Mouse (Mus musculus): Measurements from ENCODE around the gene Il12a. TPM values are rescaled to one million over a fixed set of nuclear protein-coding genes. Genes with fewer than 3 reads are reported as not detected.
"Not testable (repeated sequence)": the region's sequence is repeated elsewhere in the genome, so short reads cannot be mapped to it uniquely, and the experiment has no call there.

Gene Il12a
- polyA plus RNA-seq, 1 experiment from 2014 or later = not detected

GRCm38 (mm10) chr3:68709198-68709797, 18.9 kb downstream of the Il12a start:
- Histone ChIP-seq H3K9me3 (replicated peaks; ENCODE audit: control insufficient read depth, low read length) (no peaks in the 10 kb centered on the region), H3K9ac (ENCODE audit: low read length) (no peak overlapping the region), H3K27ac (ENCODE audit: low read length) (no peak overlapping the region), H3K4me2 (ENCODE audit: low read depth, low read length) (no peak overlapping the region), H3K27me3 (ENCODE audit: control insufficient read depth, insufficient read depth, low read length) (no peaks in the 10 kb centered on the region), H3K4me3 (ENCODE audit: low read length) (no peak overlapping the region), H3K36me3 (ENCODE audit: control insufficient read depth, insufficient read depth) (no peaks in the 10 kb centered on the region), H3K4me1 (ENCODE audit: control insufficient read depth, insufficient read depth, low read length) (no peaks in the 10 kb centered on the region; the same call in 1 of the 2 replicates)
- WGBS = 47% methylated on average over 9 of the region's 9 CpGs
- 0 out of 2 replicates have a peak, but pooled peaks have one; percentile 47 for ATAC-seq (replicated peaks; ENCODE audit: extremely low read depth, insufficient read depth, low FRiP score)

GRCm38 (mm10) chr3:68710436-68710835, 20.0 kb downstream of the Il12a start:
- H3K9me3 ChIP-seq (replicated peaks; ENCODE audit: control insufficient read depth, low read length) = no peaks in the 10 kb centered on the region
- no peak for ATAC-seq (replicated peaks; ENCODE audit: extremely low read depth, insufficient read depth, low FRiP score)
- H3K4me2 ChIP-seq (ENCODE audit: low read depth, low read length) = no peak overlapping the region
- H3K27me3 ChIP-seq (ENCODE audit: control insufficient read depth, insufficient read depth, low read length) = no peaks in the 10 kb centered on the region
- H3K27ac ChIP-seq (ENCODE audit: low read length) = no peak overlapping the region
- no peak overlapping the region for H3K4me3 ChIP-seq (ENCODE audit: low read length)
- WGBS = 74% methylated on average over 1 of the region's 1 CpGs
- H3K9ac ChIP-seq (ENCODE audit: low read length) = no peak overlapping the region
- H3K36me3 ChIP-seq (ENCODE audit: control insufficient read depth, insufficient read depth) = no peaks in the 10 kb centered on the region
- no peaks in the 10 kb centered on the region for H3K4me1 ChIP-seq (ENCODE audit: control insufficient read depth, insufficient read depth, low read length)

- WGBS = 80% methylated on average over 5 of the region's 5 CpGs
These were observed 21.1 kb downstream of the Il12a start for GRCm38 (mm10) chr3:68711510-68711909.

GRCm38 (mm10) chr3:68713550-68713949, 23.1 kb downstream of the Il12a start:
- WGBS = 8% methylated on average over 7 of the region's 7 CpGs
- Histone ChIP-seq H3K27ac (ENCODE audit: low read length) (no peak overlapping the region), H3K36me3 (ENCODE audit: control insufficient read depth, insufficient read depth) (no peaks in the 10 kb centered on the region), H3K9me3 (replicated peaks; ENCODE audit: control insufficient read depth, low read length) (no peaks in the 10 kb centered on the region), H3K9ac (ENCODE audit: low read length) (0 out of 2 replicates have a peak overlapping the region, but pooled peaks have one; percentile 6), H3K4me2 (ENCODE audit: low read depth, low read length) (peak overlapping the region; percentile 53), H3K4me1 (ENCODE audit: control insufficient read depth, insufficient read depth, low read length) (no peaks in the 10 kb centered on the region), H3K4me3 (ENCODE audit: low read length) (peak overlapping the region; percentile 39), H3K27me3 (ENCODE audit: control insufficient read depth, insufficient read depth, low read length) (no peaks in the 10 kb centered on the region)
- no peak for ATAC-seq (replicated peaks; ENCODE audit: extremely low read depth, insufficient read depth, low FRiP score)

More at GRCm38 (mm10) chr3:68711510-68711909, 21.1 kb downstream of the Il12a start:
- no peaks in the 10 kb centered on the region for H3K36me3 ChIP-seq (ENCODE audit: control insufficient read depth, insufficient read depth)
- no peak overlapping the region for H3K4me3 ChIP-seq (ENCODE audit: low read length)
- no peaks in the 10 kb centered on the region for H3K27me3 ChIP-seq (ENCODE audit: control insufficient read depth, insufficient read depth, low read length)
- ATAC-seq (replicated peaks; ENCODE audit: extremely low read depth, insufficient read depth, low FRiP score) = no peak
- H3K9ac ChIP-seq (ENCODE audit: low read length) = no peak overlapping the region
- no peak overlapping the region for H3K4me2 ChIP-seq (ENCODE audit: low read depth, low read length)
- H3K27ac ChIP-seq (ENCODE audit: low read length) = no peak overlapping the region
- no peaks in the 10 kb centered on the region for H3K4me1 ChIP-seq (ENCODE audit: control insufficient read depth, insufficient read depth, low read length)
- H3K9me3 ChIP-seq (replicated peaks; ENCODE audit: control insufficient read depth, low read length) = no peaks in the 10 kb centered on the region

GRCm38 (mm10) chr3:68717346-68717745, 26.9 kb downstream of the Il12a start:
- H3K36me3 ChIP-seq (ENCODE audit: control insufficient read depth, insufficient read depth); H3K4me2 ChIP-seq (ENCODE audit: low read depth, low read length); H3K9ac ChIP-seq (ENCODE audit: low read length); H3K9me3 ChIP-seq (replicated peaks; ENCODE audit: control insufficient read depth, low read length); H3K4me1 ChIP-seq (ENCODE audit: control insufficient read depth, insufficient read depth, low read length); H3K27ac ChIP-seq (ENCODE audit: low read length); H3K27me3 ChIP-seq (ENCODE audit: control insufficient read depth, insufficient read depth, low read length); H3K4me3 ChIP-seq (ENCODE audit: low read length): not testable (repeated sequence)
- 37% methylated on average over 5 of the region's 5 CpGs for WGBS
- 0 out of 2 replicates have a peak, but pooled peaks have one; percentile 41 for ATAC-seq (replicated peaks; ENCODE audit: extremely low read depth, insufficient read depth, low FRiP score)

- no peak for ATAC-seq (replicated peaks; ENCODE audit: extremely low read depth, insufficient read depth, low FRiP score)
- H3K36me3 ChIP-seq (ENCODE audit: control insufficient read depth, insufficient read depth) = no peaks in the 10 kb centered on the region
- WGBS = 67% methylated on average over 8 of the region's 8 CpGs
- H3K4me3 ChIP-seq (ENCODE audit: low read length) = no peak overlapping the region
- no peak overlapping the region for H3K27ac ChIP-seq (ENCODE audit: low read length)
- no peaks in the 10 kb centered on the region for H3K9me3 ChIP-seq (replicated peaks; ENCODE audit: control insufficient read depth, low read length)
- no peak overlapping the region for H3K9ac ChIP-seq (ENCODE audit: low read length)
- no peaks in the 10 kb centered on the region for H3K27me3 ChIP-seq (ENCODE audit: control insufficient read depth, insufficient read depth, low read length)
- H3K4me2 ChIP-seq (ENCODE audit: low read depth, low read length) = no peak overlapping the region
- H3K4me1 ChIP-seq (ENCODE audit: control insufficient read depth, insufficient read depth, low read length) = no peaks in the 10 kb centered on the region
These were observed 28.9 kb downstream of the Il12a start for GRCm38 (mm10) chr3:68719229-68719819.

- Histone ChIP-seq H3K27me3 (ENCODE audit: control insufficient read depth, insufficient read depth, low read length) (no peaks in the 10 kb centered on the region), H3K4me3 (ENCODE audit: low read length) (no peak overlapping the region), H3K9me3 (replicated peaks; ENCODE audit: control insufficient read depth, low read length) (no peaks in the 10 kb centered on the region), H3K4me2 (ENCODE audit: low read depth, low read length) (no peak overlapping the region), H3K36me3 (ENCODE audit: control insufficient read depth, insufficient read depth) (no peaks in the 10 kb centered on the region), H3K4me1 (ENCODE audit: control insufficient read depth, insufficient read depth, low read length) (no peaks in the 10 kb centered on the region), H3K27ac (ENCODE audit: low read length) (no peak overlapping the region), H3K9ac (ENCODE audit: low read length) (no peak overlapping the region)
- ATAC-seq (replicated peaks; ENCODE audit: extremely low read depth, insufficient read depth, low FRiP score) = no peak
- WGBS = 42% methylated on average over 13 of the region's 13 CpGs
These were observed 29.8 kb downstream of the Il12a start for GRCm38 (mm10) chr3:68720258-68720657.

GRCm38 (mm10) chr3:68741955-68742354, 51.5 kb downstream of the Il12a start:
- WGBS = 62% methylated on average over 7 of the region's 7 CpGs
- Histone ChIP-seq H3K4me2 (ENCODE audit: low read depth, low read length) (no peak overlapping the region), H3K9me3 (replicated peaks; ENCODE audit: control insufficient read depth, low read length) (no peaks in the 10 kb centered on the region), H3K9ac (ENCODE audit: low read length) (no peak overlapping the region), H3K4me3 (ENCODE audit: low read length) (no peak overlapping the region), H3K4me1 (ENCODE audit: control insufficient read depth, insufficient read depth, low read length) (no peaks in the 10 kb centered on the region), H3K36me3 (ENCODE audit: control insufficient read depth, insufficient read depth) (no peaks in the 10 kb centered on the region), H3K27ac (ENCODE audit: low read length) (no peak overlapping the region), H3K27me3 (ENCODE audit: control insufficient read depth, insufficient read depth, low read length) (no peaks in the 10 kb centered on the region)
- no peak for ATAC-seq (replicated peaks; ENCODE audit: extremely low read depth, insufficient read depth, low FRiP score)

- no peak for ATAC-seq (replicated peaks; ENCODE audit: extremely low read depth, insufficient read depth, low FRiP score)
- Histone ChIP-seq H3K4me2 (ENCODE audit: low read depth, low read length) (no peak overlapping the region), H3K27ac (ENCODE audit: low read length) (no peak overlapping the region), H3K4me3 (ENCODE audit: low read length) (no peak overlapping the region), H3K4me1 (ENCODE audit: control insufficient read depth, insufficient read depth, low read length) (no peaks in the 10 kb centered on the region), H3K27me3 (ENCODE audit: control insufficient read depth, insufficient read depth, low read length) (no peaks in the 10 kb centered on the region), H3K36me3 (ENCODE audit: control insufficient read depth, insufficient read depth) (no peaks in the 10 kb centered on the region), H3K9me3 (replicated peaks; ENCODE audit: control insufficient read depth, low read length) (no peaks in the 10 kb centered on the region), H3K9ac (ENCODE audit: low read length) (no peak overlapping the region)
- WGBS = 67% methylated on average over 9 of the region's 9 CpGs
These were observed 52.5 kb downstream of the Il12a start for GRCm38 (mm10) chr3:68742718-68743471.
